Mouse (Mus musculus) embryonic facial prominence, embryonic 13.5 days (tissue): ENCODE data around the gene Caprin2. TPM values are rescaled to one million over a fixed set of nuclear protein-coding genes. Genes with fewer than 3 reads are reported as not detected.
"Not testable (repeated sequence)": the region's sequence is repeated elsewhere in the genome, so short reads cannot be mapped to it uniquely, and the experiment has no call there.

Experiments used
- ATAC-seq: fragments of 200-750 bp; cut with Nextera tagmentation; 2 replicates; pipeline ENCODE4 v1.8.0; 2017; ENCODE audit warnings: low read depth; ENCODE audit not compliant: insufficient number of reproducible peaks, insufficient read depth, low FRiP score, low TSS enrichment
- H3K27ac ChIP-seq: fragments of 300-500 bp; sonication (generic); 2 replicates; pipeline ENCODE4 v1.5.1; 2015; ENCODE audit warnings: moderate library complexity, mild to moderate bottlenecking, inconsistent platforms
- H3K27me3 ChIP-seq: fragments of 300-500 bp; sonication (generic); 2 replicates; pipeline ENCODE4 v1.6.1; 2015; ENCODE audit warnings: mild to moderate bottlenecking, inconsistent platforms
- H3K36me3 ChIP-seq: fragments of 300-500 bp; sonication (generic); 2 replicates; pipeline ENCODE4 v1.6.1; 2015; ENCODE audit warnings: mild to moderate bottlenecking, inconsistent platforms
- H3K4me1 ChIP-seq: fragments of 300-500 bp; sonication (generic); 2 replicates; pipeline ENCODE4 v1.6.1; 2015; ENCODE audit warnings: inconsistent platforms
- H3K4me2 ChIP-seq: fragments of 300-500 bp; sonication (generic); 2 replicates; pipeline ENCODE4 v1.6.1; 2015; ENCODE audit warnings: moderate library complexity, mild to moderate bottlenecking, inconsistent platforms
- H3K4me3 ChIP-seq: fragments of 300-500 bp; sonication (generic); 2 replicates; pipeline ENCODE4 v1.5.1; 2015; ENCODE audit warnings: mild to moderate bottlenecking, inconsistent platforms
- H3K9ac ChIP-seq: fragments of 300-500 bp; sonication (generic); 2 replicates; pipeline ENCODE4 v1.6.1; 2015; ENCODE audit warnings: mild to moderate bottlenecking, inconsistent platforms
- H3K9me3 ChIP-seq: fragments of 300-500 bp; sonication (generic); 2 replicates; pipeline ENCODE4 v1.6.1; 2016; ENCODE audit warnings: inconsistent platforms
- WGBS: fragments of 180-500 bp; shearing (Covaris S2); methylation state at CpG from one replicate; pipeline ENCODE4 v1.1.7; 2015; ENCODE audit warnings: mixed read lengths; 5-methylcytosine and 5-hydroxymethylcytosine counted together
- polyA plus RNA-seq: library from polyadenylated mRNA; unstranded; fragments of >200 nt; fragmentation: Nextera tagmentation; extraction: Ambion mirVana; gene quantifications from 2 replicates; pipeline ENCODE4 v1.2.1, GENCODE M21; 2015

The Caprin2 gene
- polyA plus RNA-seq, 1 experiment from 2014 or later: 15.9 TPM

- H3K27ac ChIP-seq: no peak overlapping the region
- H3K4me1 ChIP-seq: 0 out of 2 replicates have a peak, but pooled peaks cover 4% of the 10 kb centered on the region
- H3K36me3 ChIP-seq: peaks cover 14% of the 10 kb centered on the region
- H3K4me3 ChIP-seq: no peak overlapping the region
- ATAC-seq: no peak
- H3K27me3 ChIP-seq: no peaks in the 10 kb centered on the region
- H3K9me3 ChIP-seq: no peaks in the 10 kb centered on the region
- H3K9ac ChIP-seq: peak overlapping the region; percentile 21; the same call in 1 of the 2 replicates
- 60% methylated on average over 1 of the region's 1 CpGs for WGBS
- no peak overlapping the region for H3K4me2 ChIP-seq
These were observed 21.6 kb upstream of the Caprin2 start for GRCm38 (mm10) chr6:148917672-148918071.

DNA sequence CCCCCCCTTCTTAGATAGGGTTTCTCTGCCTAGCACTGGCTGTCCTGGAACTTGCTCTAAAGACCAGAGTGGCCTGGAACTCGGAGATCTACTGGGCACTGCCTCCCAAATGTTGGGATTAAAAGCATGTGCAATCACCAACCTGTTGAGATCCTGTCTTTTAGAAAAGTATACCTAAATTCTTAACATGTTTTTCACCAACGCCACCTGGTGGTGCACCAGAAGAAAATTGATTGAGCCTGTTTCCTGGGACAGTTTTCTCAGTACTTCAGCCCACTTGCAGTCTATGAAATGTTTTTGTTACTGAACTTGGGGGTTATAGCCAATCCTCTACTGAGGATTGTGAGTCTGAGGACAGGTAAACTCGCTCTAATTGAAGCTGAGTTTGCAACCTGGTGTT, 20.8 kb upstream of the Caprin2 start:
- Histone ChIP-seq H3K27me3 (no peaks in the 10 kb centered on the region), H3K9ac (no peak overlapping the region), H3K4me3 (no peak overlapping the region), H3K4me2 (no peak overlapping the region), H3K4me1 (0 out of 2 replicates have a peak, but pooled peaks cover 4% of the 10 kb centered on the region), H3K36me3 (peaks cover 14% of the 10 kb centered on the region), H3K9me3 (no peaks in the 10 kb centered on the region), H3K27ac (no peak overlapping the region)
- no peak for ATAC-seq
- 27% methylated on average over 3 of the region's 3 CpGs for WGBS

- 13% methylated on average over 2 of the region's 2 CpGs for WGBS
- Histone ChIP-seq H3K4me2 (no peak overlapping the region), H3K27ac (no peak overlapping the region), H3K4me3 (no peak overlapping the region), H3K36me3 (no peaks in the 10 kb centered on the region; the same call in 1 of the 2 replicates), H3K4me1 (0 out of 2 replicates have a peak, but pooled peaks cover 4% of the 10 kb centered on the region), H3K9me3 (no peaks in the 10 kb centered on the region), H3K9ac (no peak overlapping the region), H3K27me3 (no peaks in the 10 kb centered on the region)
- ATAC-seq: no peak
These were observed 17.9 kb upstream of the Caprin2 start for GRCm38 (mm10) chr6:148913938-148914337.

- H3K27me3 ChIP-seq, H3K27ac ChIP-seq, H3K9me3 ChIP-seq, H3K36me3 ChIP-seq, H3K4me2 ChIP-seq, H3K4me1 ChIP-seq, H3K4me3 ChIP-seq, H3K9ac ChIP-seq, ATAC-seq: not testable (repeated sequence)
- WGBS: 84% methylated on average over 8 of the region's 8 CpGs
These were observed 15.9 kb upstream of the Caprin2 start for GRCm38 (mm10) chr6:148911906-148912305.

GRCm38 (mm10) chr6:148906958-148907357, 10.9 kb upstream of the Caprin2 start:
- no peak overlapping the region for H3K9ac ChIP-seq
- no peaks in the 10 kb centered on the region for H3K36me3 ChIP-seq
- H3K4me3 ChIP-seq: no peak overlapping the region
- H3K4me1 ChIP-seq: no peaks in the 10 kb centered on the region
- 92% methylated on average over 9 of the region's 9 CpGs for WGBS
- no peaks in the 10 kb centered on the region for H3K27me3 ChIP-seq
- no peak overlapping the region for H3K27ac ChIP-seq
- H3K4me2 ChIP-seq: no peak overlapping the region
- H3K9me3 ChIP-seq: no peaks in the 10 kb centered on the region
- no peak for ATAC-seq

- Histone ChIP-seq H3K36me3 (no peaks in the 10 kb centered on the region), H3K4me2 (no peak overlapping the region), H3K9me3 (no peaks in the 10 kb centered on the region), H3K27me3 (no peaks in the 10 kb centered on the region), H3K27ac (no peak overlapping the region), H3K9ac (no peak overlapping the region), H3K4me3 (no peak overlapping the region), H3K4me1 (no peaks in the 10 kb centered on the region)
- no peak for ATAC-seq
- 80% methylated on average over 3 of the region's 3 CpGs for WGBS
These were observed 6.7 kb upstream of the Caprin2 start for GRCm38 (mm10) chr6:148902728-148903127.

GRCm38 (mm10) chr6:148896507-148896851, 442 bp upstream of the Caprin2 start:
- peak overlapping the region; percentile 85 for H3K9ac ChIP-seq
- no peaks in the 10 kb centered on the region for H3K27me3 ChIP-seq
- WGBS: 55% methylated on average over 6 of the region's 6 CpGs
- no peaks in the 10 kb centered on the region for H3K36me3 ChIP-seq
- peaks cover 6% of the 10 kb centered on the region for H3K4me1 ChIP-seq
- H3K9me3 ChIP-seq: no peaks in the 10 kb centered on the region
- peak overlapping the region; percentile 86 for H3K4me2 ChIP-seq
- ATAC-seq: 0 out of 2 replicates have a peak, but pooled peaks have one; percentile 18
- H3K4me3 ChIP-seq: peak overlapping the region; percentile 72
- H3K27ac ChIP-seq: peak overlapping the region; percentile 90

DNA sequence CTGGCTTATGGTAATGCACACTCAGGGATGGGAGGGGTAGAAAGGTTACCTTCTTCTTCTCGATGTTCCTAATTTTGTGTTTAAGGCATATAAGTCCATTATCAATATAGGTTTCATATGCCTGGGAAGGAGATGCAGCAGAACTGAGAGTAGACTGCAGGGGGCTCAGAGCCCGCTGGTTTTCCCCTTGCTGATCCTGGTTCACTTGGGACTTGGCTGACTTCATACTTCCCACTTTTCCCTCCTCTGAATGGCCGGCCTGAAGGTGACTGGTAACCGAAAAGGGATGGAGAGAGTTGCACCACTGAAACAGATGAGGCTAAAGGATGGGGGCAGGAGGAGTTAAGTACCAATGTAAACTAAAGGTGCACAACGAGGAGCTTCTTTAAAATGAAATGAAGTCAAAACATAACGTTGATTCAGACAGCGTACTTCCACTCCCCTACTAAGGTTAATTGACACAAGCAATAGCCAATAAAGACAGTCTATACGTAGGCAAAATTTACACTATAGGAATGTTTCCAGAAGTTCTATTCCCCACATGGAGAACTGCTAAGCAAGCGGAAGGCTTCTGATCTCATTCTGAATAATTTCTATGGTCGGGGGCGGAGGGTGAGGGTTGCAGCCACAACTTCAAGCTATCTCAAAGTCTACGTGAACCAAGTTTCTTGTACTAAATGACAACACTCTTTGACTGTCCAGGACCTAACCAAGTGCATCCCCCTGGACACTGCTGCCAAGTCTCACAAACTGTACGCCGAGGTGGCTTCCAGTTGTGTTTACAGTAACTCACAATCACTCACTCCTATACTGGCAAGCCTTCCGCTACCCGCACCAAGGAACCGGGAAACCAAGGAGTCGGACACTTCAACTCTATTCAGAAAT, 907 bp downstream of the Caprin2 start:
- peak overlapping the region; percentile 90 for H3K27ac ChIP-seq
- no peaks in the 10 kb centered on the region for H3K9me3 ChIP-seq
- H3K4me1 ChIP-seq: peaks cover 6% of the 10 kb centered on the region
- WGBS: 9% methylated on average over 18 of the region's 18 CpGs
- ATAC-seq: peak; percentile 41
- H3K4me3 ChIP-seq: peak overlapping the region; percentile 72
- peak overlapping the region; percentile 86 for H3K4me2 ChIP-seq
- H3K9ac ChIP-seq: peak overlapping the region; percentile 85
- H3K27me3 ChIP-seq: no peaks in the 10 kb centered on the region
- no peaks in the 10 kb centered on the region for H3K36me3 ChIP-seq

- no peak overlapping the region for H3K9ac ChIP-seq
- no peak overlapping the region for H3K4me2 ChIP-seq
- ATAC-seq: no peak
- H3K4me1 ChIP-seq: no peaks in the 10 kb centered on the region
- H3K9me3 ChIP-seq: no peaks in the 10 kb centered on the region
- no peak overlapping the region for H3K27ac ChIP-seq
- WGBS: 90% methylated on average over 1 of the region's 1 CpGs
- H3K27me3 ChIP-seq: no peaks in the 10 kb centered on the region
- H3K4me3 ChIP-seq: no peak overlapping the region
- H3K36me3 ChIP-seq: no peaks in the 10 kb centered on the region
These were observed 22.1 kb downstream of the Caprin2 start for GRCm38 (mm10) chr6:148873911-148874310.

DNA sequence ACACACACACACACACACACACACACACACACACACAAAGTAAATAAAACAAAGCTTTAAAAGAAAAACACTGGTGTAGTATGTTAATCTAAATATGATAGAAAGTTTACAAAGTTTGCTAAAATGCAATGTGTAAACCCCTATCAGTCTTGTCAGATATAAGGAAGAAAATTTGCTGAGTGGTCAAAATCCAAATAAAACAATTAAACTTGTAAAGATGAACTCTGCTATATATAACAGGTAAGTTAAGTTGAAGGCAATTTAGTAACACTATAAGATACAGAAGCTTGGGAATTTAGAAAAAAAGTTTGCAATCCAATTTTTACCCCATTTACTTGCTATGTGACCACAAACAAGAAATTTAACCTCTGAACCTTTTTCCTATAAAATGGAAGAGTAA, 50.4 kb downstream of the Caprin2 start:
- Histone ChIP-seq H3K36me3 (peaks cover 10% of the 10 kb centered on the region; the same call in 1 of the 2 replicates), H3K9me3 (no peaks in the 10 kb centered on the region), H3K4me2 (no peak overlapping the region), H3K9ac (no peak overlapping the region), H3K4me1 (no peaks in the 10 kb centered on the region), H3K27me3 (no peaks in the 10 kb centered on the region), H3K27ac (no peak overlapping the region), H3K4me3 (no peak overlapping the region)
- ATAC-seq: no peak

DNA sequence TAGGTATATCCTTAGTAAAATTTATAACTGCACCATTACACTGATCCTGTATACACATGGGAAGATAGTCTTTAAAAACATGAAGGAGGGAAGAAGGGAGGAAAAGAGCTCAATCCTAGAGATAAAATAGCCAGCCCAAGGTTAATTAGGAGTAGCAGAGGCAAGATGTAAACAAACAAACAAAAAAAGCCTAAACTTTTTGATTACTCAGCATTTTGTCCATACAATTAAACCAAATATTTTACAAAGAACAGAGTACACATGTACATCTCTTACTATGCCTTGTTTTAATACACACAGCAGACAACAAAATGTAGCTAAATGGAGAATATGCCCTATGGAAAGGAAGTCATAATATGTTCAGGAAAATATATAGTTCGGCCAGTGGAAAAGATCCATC, 54.3 kb downstream of the Caprin2 start:
- H3K4me3 ChIP-seq: no peak overlapping the region
- no peak for ATAC-seq
- H3K4me2 ChIP-seq: no peak overlapping the region
- peaks cover 10% of the 10 kb centered on the region; the same call in 1 of the 2 replicates for H3K36me3 ChIP-seq
- H3K9ac ChIP-seq: no peak overlapping the region
- 90% methylated on average over 1 of the region's 1 CpGs for WGBS
- no peaks in the 10 kb centered on the region for H3K9me3 ChIP-seq
- no peak overlapping the region for H3K27ac ChIP-seq
- H3K4me1 ChIP-seq: no peaks in the 10 kb centered on the region
- H3K27me3 ChIP-seq: no peaks in the 10 kb centered on the region

DNA sequence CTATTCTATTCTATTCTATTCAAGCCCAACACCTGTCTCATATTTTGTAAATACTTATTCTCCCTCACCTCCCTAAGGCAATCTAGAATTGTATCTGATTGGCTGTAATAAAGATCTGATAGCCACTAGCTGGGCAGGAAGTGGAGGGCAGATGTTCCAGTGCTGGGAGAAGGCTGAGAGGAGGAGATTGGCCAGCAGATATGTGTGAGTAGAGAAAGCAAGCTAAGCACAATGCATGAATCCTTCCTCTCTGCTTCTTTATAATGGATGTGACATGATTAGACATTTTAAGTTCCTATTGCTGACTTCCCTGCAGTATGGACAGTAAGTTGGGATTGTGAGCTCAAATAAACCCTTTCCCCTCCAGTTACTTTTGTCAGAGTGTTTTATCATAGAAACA, 57.6 kb downstream of the Caprin2 start:
- H3K4me1 ChIP-seq: no peaks in the 10 kb centered on the region
- peaks cover 5% of the 10 kb centered on the region; the same call in 1 of the 2 replicates for H3K36me3 ChIP-seq
- ATAC-seq: no peak
- H3K4me3 ChIP-seq: no peak overlapping the region
- H3K9ac ChIP-seq: no peak overlapping the region
- H3K27ac ChIP-seq: no peak overlapping the region
- H3K4me2 ChIP-seq: no peak overlapping the region
- H3K9me3 ChIP-seq: no peaks in the 10 kb centered on the region
- H3K27me3 ChIP-seq: no peaks in the 10 kb centered on the region
